Mouse (Mus musculus): Measurements from ENCODE around the gene Gnao1.
A peak's percentile ranks its signal among the peaks of the same experiment; 100 is the strongest.

Gnao1 gene

GRCm38 (mm10) chr8:93896841-93897551 lies 87.2 kb downstream of the Gnao1 start:
- DNase-seq (ENCODE audit: low spot score): no peak

- no peak for DNase-seq (ENCODE audit: low spot score)
Measured at GRCm38 (mm10) chr8:93898570-93898969, 88.8 kb downstream of the Gnao1 start.

- no peak for DNase-seq (ENCODE audit: low spot score)
Measured at GRCm38 (mm10) chr8:93902040-93902439, 92.3 kb downstream of the Gnao1 start.

- no peak for DNase-seq (ENCODE audit: low spot score)
Measured at GRCm38 (mm10) chr8:93906961-93907360, 97.2 kb downstream of the Gnao1 start.

DNA sequence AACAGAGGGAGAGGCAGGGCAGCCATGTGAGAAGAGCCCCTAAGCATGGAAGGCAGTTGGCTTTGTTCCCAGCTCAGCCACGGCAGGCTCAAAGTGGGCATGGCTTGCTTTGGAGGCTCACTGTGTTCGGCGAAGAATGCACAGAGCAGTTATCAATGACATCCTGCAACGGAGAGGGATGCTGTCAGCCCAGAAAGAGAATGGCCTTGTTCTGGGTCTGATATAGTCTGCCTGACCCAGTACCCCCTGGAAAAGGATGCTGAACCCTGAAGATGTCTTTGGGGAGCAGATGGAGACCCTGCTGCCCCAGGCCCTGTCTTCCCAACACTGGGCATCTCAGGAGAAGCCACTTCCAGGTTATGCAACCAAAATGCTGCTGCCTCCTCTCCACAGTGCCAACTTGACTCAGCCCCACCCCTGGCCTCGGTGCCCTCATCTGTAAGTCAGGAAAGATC lies 98.2 kb downstream of the Gnao1 start:
- no peak for DNase-seq (ENCODE audit: low spot score)

DNA sequence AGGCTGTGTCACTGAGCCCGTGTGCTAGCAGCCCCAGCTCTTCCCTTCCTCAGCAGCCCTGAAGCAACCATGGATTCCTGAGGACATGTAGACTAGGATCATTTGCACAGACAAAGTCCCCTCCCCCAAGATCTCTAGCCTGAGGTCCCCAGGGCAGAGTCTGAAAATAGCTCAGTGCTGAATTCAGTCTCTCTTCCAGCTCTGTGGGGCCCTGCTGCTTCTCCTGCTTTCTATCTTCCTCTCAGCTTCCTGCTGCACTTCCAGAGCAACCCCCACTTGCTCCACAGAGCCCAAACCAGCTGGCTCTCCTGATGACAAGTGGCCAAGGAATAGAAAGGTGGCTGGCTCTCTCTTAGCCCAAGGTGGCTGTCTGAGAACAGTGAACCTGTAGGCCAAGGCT lies 98.8 kb downstream of the Gnao1 start:
- no peak for DNase-seq (ENCODE audit: low spot score)

GRCm38 (mm10) chr8:93911715-93912555 lies 102.2 kb downstream of the Gnao1 start:
- DNase-seq (ENCODE audit: low spot score): no peak

- no peak for DNase-seq (ENCODE audit: low spot score)
Measured at GRCm38 (mm10) chr8:93917859-93918421, 108.2 kb downstream of the Gnao1 start.

DNA sequence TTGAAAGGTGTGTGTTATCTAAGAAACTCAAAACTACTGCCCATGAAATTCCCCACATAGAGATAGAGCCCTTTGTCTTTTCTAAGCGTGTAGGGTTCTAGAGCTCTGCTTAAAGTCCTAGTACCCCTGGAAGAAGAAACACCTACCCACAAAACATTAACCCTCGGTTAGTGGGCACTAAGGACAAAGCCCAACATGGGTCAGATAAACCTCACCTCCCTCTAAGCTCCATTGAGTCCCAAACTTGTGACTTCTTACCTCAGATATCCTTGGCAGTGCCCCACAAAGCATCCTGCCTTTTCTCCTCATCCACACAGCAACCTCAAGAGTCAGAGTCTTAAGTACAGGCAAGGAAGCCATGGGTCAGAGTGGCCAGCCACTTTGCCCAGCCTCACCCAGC lies 108.8 kb downstream of the Gnao1 start:
- no peak for DNase-seq (ENCODE audit: low spot score)

DNA sequence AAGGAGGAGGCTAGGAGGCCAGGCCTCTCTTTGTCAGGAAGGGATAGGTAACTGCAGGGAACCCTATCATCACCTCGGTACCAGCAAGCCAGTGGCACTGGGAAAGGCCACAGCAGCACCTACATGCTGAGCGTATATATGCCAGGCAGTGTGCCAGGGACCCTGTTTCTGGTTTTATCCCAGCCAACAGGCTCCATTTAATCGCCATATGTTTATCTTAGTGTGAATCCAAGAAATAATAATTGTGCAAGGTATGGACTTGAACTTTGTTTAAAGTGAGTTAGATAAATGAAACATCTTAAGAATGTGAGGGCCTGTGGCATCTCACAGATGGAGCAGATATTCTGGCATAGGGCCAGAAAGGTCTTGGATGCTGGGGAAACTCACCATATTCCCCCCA lies 109.7 kb downstream of the Gnao1 start:
- DNase-seq (ENCODE audit: low spot score): no peak

DNA sequence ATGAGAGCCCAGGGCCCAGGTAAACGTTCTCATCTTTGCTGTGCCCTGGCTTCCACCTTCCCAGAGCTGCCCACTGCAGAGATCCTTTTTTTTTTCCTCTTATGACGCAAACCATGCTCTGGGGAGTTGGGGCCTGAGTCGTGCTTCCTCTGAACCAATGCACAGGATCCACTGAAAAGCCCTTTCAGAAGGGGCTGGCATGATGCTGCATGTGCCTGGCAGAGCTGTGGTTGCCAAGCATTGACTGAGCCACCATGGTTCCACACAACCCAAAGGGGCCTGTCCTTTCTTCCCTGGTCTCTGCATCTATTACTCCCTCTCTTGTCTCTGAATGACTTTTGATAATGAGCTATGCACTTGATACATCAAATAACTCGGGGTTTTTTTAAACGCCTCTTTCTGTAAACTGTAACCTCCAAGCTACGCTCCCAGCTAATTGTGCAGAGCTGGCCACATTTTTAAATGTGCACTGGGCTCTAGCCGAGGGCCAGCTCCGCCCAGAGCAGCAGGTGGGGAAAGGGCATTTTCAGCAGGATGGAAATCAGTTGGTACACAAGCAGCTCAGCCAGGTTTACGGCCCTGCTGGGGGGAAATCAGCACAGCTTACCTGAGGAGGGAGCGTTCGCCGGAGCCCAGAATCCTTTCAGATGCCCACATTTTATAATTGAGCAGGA lies 110.3 kb downstream of the Gnao1 start:
- DNase-seq (ENCODE audit: low spot score): no peak

DNA sequence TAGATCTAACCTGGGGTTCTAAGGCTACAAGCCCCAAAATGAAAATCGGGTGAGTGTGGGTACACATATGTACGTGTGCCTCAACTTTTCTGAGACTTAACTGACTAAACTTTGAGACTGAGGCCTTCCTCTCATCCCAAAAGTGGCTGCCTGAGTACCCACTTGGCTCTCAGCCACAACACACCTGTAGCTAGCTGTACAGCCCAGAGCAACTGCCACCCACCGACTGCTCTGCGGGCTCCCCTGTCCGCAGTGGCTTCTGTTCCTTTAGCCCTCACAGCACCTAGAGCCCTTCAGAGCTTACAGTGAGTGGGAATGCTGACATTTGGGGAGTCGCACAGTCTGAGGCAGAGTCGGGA lies 110.8 kb downstream of the Gnao1 start:
- no peak for DNase-seq (ENCODE audit: low spot score)

DNA sequence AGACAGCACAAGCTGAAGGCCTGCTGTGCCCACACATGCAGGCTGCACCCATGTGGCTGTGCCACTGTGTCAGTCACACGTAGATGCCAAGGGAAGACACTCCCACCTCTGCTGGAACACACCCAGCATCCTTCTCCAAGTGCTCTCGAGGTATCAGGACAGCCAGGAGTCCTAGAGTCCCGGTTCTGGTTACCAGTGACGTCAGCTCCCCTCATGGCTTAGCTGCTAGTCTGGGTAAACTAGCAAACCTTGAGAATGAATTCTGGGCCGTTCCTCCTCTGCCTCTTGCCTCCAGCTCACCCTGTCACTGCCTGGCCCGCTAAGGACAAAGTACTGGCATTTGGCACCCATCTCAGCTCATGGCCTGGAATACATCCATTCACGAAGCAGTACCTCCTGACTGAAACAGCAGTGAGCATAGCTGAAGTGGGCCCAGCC lies 114.2 kb downstream of the Gnao1 start:
- DNase-seq (ENCODE audit: low spot score): no peak

DNA sequence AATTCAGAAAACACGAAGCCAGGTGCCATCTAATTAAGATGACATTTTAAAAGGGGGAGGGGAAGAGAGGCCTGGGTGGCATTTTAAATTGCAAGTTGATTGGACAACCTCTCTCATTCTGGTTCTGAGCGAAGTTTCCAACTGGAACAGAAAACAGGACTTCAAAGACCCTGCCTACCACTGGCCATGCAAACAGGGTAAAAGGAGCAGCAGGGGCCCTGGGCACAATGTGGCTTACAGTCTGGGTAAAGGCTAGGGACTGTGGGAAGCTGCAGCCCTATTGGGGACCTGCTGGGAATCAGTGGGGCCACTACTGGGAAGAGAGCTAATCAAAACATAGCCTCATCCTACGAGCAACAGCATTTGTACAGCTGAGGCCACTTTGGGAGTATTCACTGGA lies 115.7 kb downstream of the Gnao1 start:
- DNase-seq (ENCODE audit: low spot score): no peak

DNA sequence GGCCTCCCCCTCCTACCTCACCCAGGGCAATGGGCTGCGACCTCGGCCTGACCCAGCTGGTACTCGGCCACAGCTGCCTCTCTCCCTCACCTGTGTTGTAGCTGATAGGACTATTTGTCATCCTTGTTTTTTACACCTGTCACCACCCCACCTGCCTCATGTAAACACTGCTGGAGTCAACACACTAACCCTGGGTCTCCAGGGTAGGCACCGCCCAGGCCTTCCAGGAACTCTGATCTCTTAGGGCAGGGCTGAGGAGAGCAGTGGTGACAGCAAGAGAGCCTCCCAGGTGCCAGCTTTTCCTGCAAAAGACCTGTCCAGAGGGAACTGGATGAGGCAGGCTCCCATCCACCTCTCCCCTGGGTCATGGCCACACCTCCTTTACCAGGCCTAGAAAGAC lies 119.5 kb downstream of the Gnao1 start:
- no peak for DNase-seq (ENCODE audit: low spot score)

- DNase-seq (ENCODE audit: low spot score): no peak
Measured at GRCm38 (mm10) chr8:93931336-93931735, 121.6 kb downstream of the Gnao1 start.

GRCm38 (mm10) chr8:93932873-93933272 lies 123.1 kb downstream of the Gnao1 start:
- peak; percentile 80 for DNase-seq (ENCODE audit: low spot score)

GRCm38 (mm10) chr8:93933288-93933687 lies 123.5 kb downstream of the Gnao1 start:
- DNase-seq (ENCODE audit: low spot score): no peak

DNA sequence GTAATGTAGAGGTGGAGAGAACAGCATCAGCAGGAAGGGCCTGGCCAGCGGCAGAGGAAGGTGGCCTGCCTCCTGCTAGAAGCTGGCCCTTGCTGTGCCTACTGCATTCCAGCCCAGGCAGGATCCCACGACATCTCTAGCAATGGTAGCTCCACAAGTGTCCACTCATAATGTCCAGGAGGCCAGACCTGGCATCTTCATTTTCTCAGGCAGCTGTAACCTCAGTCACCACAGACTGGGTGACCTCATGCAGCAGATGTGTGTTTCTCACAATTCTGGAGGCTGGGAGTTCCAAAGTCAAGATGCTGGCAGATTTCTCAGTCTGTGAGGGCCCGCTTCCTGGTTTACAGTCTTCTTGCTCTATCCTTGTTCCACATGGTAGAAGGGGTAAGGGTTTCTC lies 128.4 kb downstream of the Gnao1 start:
- DNase-seq (ENCODE audit: low spot score): no peak

- no peak for DNase-seq (ENCODE audit: low spot score)
Measured at GRCm38 (mm10) chr8:93940542-93941423, 131.0 kb downstream of the Gnao1 start.

DNA sequence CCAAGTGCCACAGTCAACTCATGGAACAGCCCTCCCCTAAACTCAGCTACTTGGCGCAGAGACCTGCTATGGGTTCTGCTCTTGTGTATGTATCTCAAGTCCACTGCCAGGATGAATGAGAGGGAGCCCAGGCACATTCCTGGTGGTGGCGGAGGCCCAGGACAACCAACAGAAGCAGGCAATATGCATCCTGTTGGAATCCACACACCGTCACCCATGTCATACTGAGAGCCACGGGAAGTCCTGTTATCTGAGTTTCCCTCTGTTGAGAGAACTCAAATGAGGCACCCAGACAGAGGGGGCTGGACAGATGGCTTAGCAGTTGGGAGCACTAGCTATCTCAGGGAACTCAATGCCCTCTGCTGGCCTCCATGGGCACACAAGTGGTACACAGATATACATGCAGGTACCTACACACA lies 131.9 kb downstream of the Gnao1 start:
- no peak for DNase-seq (ENCODE audit: low spot score)

DNA sequence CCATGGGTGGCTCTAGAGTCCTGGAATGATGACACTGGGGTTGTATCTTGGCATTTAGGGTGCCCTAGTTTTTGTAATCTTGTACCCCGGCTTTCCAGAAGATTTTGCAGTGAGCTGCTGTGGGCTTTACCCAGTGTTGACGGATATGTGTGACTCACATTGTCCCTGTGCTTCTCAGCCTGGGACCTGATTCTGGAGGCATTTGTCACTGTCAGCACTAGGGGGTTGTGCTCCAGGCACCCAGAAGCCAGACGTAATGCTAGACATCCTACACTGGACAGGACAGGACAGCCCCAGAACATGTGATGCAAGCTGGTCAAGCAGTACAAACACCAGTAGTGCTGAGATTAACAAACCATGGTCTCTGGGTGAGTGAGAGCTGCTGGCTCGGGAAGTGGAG lies 136.0 kb downstream of the Gnao1 start:
- DNase-seq (ENCODE audit: low spot score): no peak

Measured in lung, postnatal 25 days (tissue).